Mouse (Mus musculus) kidney, adult 8-10 months (tissue): ENCODE measurements at regions not wholly inside any gene's neighbourhood (a gene's known extent, or its start where the extent isn't known, plus 50 kb on each side); places are given as distances from the start of the nearest gene placed in this dataset.

ENCODE experiments used
- DNase-seq, 2 experiments: peaks; one replicate each; pipeline ENCODE4 v3.0.0; 2022

GRCm38 (mm10) chr12:56402137-56402536, 56.4 kb upstream of the Mbip start:
- DNase-seq: no peak
